Mouse (Mus musculus): ENCODE results near the gene Ppfibp1. TPM values are rescaled to one million over a fixed set of nuclear protein-coding genes. Genes with fewer than 3 reads are reported as not detected.

The Ppfibp1 gene
- polyA plus RNA-seq, 1 experiment from 2014 or later, result 25.0 TPM

DNA sequence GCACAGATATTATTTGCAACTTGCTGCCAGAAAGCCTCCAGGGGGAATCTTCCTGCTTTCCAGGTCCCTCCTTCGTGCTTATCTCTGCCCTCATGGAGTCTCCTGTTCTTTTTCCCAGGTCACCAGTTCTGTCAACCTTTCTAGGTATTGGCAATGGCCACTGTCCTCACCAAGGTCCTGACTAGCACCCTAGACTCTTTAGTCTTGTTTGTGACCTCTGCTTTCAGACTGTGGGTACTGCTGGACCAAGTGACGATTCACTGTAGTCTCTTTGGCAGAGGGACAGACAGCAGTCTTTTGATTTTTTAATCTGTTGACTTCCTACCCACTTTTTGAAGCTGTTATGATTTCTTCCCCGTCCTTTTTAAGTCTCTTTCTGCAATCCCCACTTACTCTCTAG lies 39.8 kb downstream of the Ppfibp1 start:
- no peak overlapping the region for H3K4me2 ChIP-seq (replicated peaks)
- no peak overlapping the region for H3K27ac ChIP-seq (replicated peaks)
- H3K36me3 ChIP-seq, result no peaks in the 10 kb centered on the region
- ATAC-seq (ENCODE audit: low FRiP score, low read depth), result no peak
- 52% methylated on average over 3 of the region's 3 CpGs for WGBS
- H3K9me3 ChIP-seq, result no peaks in the 10 kb centered on the region
- H3K4me3 ChIP-seq, result no peak overlapping the region
- 0 out of 2 replicates have a peak, but pooled peaks cover 6% of the 10 kb centered on the region for H3K4me1 ChIP-seq
- H3K9ac ChIP-seq (replicated peaks), result no peak overlapping the region
- H3K27me3 ChIP-seq, result no peaks in the 10 kb centered on the region

DNA sequence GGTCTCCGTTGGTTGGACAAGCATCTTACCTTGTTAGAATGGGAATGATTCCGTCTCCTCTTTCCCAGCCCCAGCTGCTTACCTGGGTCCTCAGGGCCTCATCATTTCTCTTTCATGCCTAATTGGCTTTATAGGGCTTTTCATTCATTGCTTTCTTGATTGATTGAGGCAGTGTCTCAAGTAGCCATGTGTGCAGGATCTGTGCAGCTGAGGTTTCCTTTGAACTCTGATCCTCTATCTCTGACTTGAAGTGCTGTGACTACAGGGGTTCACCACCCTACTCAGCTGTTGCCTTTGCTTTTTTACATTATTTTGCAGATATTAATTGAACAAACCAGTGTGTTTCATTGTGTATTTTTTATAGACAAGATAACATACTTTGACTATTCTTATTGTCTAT lies 40.7 kb downstream of the Ppfibp1 start:
- Histone ChIP-seq H3K36me3 (no peaks in the 10 kb centered on the region), H3K27me3 (no peaks in the 10 kb centered on the region), H3K9ac (replicated peaks) (no peak overlapping the region), H3K4me2 (replicated peaks) (no peak overlapping the region), H3K27ac (replicated peaks) (no peak overlapping the region), H3K9me3 (no peaks in the 10 kb centered on the region), H3K4me3 (no peak overlapping the region), H3K4me1 (0 out of 2 replicates have a peak, but pooled peaks cover 6% of the 10 kb centered on the region)
- no peak; the same call in 1 of the 2 replicates for ATAC-seq (ENCODE audit: low FRiP score, low read depth)
- WGBS, result 68% methylated on average over 2 of the region's 2 CpGs

DNA sequence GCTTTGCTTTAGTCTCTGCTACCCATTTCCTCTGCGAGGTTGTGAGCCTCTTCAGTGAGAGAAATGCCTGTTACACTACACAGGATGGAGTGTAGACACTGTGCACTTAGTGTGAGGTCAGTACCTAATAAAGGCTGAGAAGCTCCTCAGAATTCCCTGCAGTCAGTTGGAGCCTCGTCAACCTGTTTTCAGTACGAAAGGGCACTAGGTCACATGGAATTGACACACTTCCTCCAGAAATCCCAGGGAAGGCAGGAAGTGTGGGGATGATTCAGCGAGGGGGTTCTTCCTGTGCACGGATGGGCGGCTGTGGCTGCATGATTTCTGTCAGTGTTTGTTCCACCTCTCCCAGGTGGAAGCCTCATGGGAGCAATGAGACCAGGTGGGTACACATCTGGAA lies 44.8 kb downstream of the Ppfibp1 start:
- Histone ChIP-seq H3K36me3 (no peaks in the 10 kb centered on the region), H3K27me3 (no peaks in the 10 kb centered on the region), H3K9me3 (no peaks in the 10 kb centered on the region), H3K9ac (replicated peaks) (no peak overlapping the region), H3K27ac (replicated peaks) (no peak overlapping the region), H3K4me2 (replicated peaks) (no peak overlapping the region), H3K4me1 (0 out of 2 replicates have a peak, but pooled peaks cover 6% of the 10 kb centered on the region), H3K4me3 (no peak overlapping the region)
- ATAC-seq (ENCODE audit: low FRiP score, low read depth), result no peak
- WGBS, result 67% methylated on average over 6 of the region's 6 CpGs

DNA sequence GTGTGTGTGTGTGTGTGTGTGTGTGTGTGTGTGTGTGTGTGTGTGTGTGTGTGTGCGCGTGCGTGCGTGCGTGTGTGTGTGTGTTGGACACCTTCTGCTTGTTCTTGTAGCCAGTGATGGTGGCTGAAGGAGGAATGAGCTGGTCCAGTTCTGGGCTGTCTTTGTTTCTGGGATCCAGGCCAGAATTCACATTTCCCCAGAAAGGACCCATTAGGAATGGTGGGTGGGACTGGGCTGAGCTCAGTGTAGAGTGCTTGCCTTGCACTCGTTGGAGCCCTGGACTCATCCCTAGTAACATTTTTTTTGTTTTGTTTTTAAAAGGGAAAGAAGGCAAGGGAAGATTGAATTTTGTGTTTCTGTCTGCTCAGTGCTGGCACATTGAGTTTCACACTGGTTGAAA lies 47.7 kb downstream of the Ppfibp1 start:
- Histone ChIP-seq H3K4me3 (no peak overlapping the region), H3K36me3 (no peaks in the 10 kb centered on the region), H3K4me2 (replicated peaks) (no peak overlapping the region), H3K9ac (replicated peaks) (no peak overlapping the region), H3K27me3 (no peaks in the 10 kb centered on the region), H3K9me3 (no peaks in the 10 kb centered on the region), H3K4me1 (no peaks in the 10 kb centered on the region), H3K27ac (replicated peaks) (no peak overlapping the region)
- 75% methylated on average over 5 of the region's 6 CpGs for WGBS
- ATAC-seq (ENCODE audit: low FRiP score, low read depth), result no peak

DNA sequence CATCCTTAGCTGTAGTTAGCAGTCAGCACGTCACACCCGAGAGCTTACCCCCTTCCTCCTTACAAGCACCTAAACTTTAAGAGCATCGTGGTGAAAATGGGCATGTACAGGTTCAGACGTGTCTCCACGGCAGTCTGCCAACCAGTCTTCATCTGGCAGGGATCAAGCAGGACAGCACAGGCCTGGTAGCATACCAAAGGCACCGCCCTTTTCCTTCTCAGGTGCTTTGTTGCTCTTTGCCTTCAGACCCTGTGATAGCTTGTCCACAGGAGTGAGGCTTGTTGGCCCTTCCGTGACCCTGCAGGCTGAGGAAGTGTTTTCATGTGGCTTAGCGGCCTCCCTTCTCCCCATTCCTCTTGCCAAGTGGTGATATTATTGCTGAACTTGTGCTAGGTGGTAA lies 50.7 kb downstream of the Ppfibp1 start:
- Histone ChIP-seq H3K36me3 (no peaks in the 10 kb centered on the region), H3K27me3 (no peaks in the 10 kb centered on the region), H3K4me3 (no peak overlapping the region), H3K4me1 (no peaks in the 10 kb centered on the region), H3K9ac (replicated peaks) (no peak overlapping the region), H3K27ac (replicated peaks) (no peak overlapping the region), H3K4me2 (replicated peaks) (no peak overlapping the region), H3K9me3 (no peaks in the 10 kb centered on the region)
- 89% methylated on average over 8 of the region's 8 CpGs for WGBS
- no peak for ATAC-seq (ENCODE audit: low FRiP score, low read depth)

DNA sequence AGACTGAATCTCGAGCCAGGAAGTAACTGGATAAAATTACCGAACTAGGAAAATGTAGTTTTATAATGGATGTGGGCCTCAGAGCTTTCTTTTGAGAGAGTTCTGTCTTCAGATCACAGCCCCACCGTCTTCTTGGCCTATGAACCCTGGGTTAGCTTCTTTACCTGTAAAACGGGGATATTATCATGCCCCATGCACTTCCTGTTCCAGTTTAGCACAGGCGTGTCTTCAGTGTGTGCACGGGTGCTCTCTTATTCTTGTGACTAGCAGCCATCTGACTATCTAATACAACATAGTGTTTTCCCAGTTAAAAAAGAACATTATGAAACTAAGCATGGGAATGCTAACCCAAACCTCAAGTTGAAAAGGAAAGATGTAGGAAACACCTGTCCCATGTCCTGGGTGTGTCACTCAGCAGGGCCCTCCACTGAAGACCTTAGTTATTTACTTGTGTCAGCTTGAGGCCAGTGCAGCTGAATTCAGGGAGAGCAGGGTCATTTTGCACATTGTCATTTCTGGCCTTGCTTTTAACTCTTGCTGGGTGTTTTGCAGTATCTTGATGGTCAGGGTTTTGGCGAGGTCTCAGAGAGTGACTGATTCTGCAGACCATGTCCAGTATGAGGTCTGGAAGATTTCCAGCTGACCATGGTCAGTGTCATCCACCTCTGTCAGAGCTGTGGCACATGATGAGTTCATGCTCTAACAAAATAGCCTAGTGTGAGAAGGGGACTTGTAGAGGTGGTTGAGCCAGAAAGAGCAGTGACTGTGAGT lies 53.4 kb downstream of the Ppfibp1 start:
- 85% methylated on average over 7 of the region's 7 CpGs for WGBS
- no peak overlapping the region for H3K9ac ChIP-seq (replicated peaks)
- no peaks in the 10 kb centered on the region for H3K36me3 ChIP-seq
- H3K4me1 ChIP-seq, result no peaks in the 10 kb centered on the region
- no peak for ATAC-seq (ENCODE audit: low FRiP score, low read depth)
- H3K4me3 ChIP-seq, result no peak overlapping the region
- H3K9me3 ChIP-seq, result no peaks in the 10 kb centered on the region
- no peak overlapping the region for H3K27ac ChIP-seq (replicated peaks)
- H3K4me2 ChIP-seq (replicated peaks), result no peak overlapping the region
- no peaks in the 10 kb centered on the region for H3K27me3 ChIP-seq

DNA sequence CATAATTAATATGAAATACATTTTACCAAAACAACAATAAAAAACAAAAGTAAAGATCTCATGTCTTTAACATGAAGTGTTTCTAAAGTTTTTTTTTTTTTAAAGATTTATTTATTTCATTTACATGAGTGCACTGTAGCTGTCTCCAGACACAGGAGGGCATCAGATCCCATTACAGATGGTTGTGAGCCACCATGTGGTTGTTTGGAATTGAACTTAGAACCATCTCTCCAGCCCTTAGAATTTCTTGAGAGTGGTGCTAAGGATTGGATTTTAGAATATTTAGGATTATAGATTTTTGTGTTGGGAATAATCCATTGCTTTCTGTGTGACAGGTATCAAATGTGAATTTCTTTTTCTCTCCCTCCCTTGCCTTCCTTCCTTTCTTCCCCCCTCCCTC lies 55.7 kb downstream of the Ppfibp1 start:
- no peak for ATAC-seq (ENCODE audit: low FRiP score, low read depth)
- H3K36me3 ChIP-seq, result no peaks in the 10 kb centered on the region
- H3K4me1 ChIP-seq, result no peaks in the 10 kb centered on the region

DNA sequence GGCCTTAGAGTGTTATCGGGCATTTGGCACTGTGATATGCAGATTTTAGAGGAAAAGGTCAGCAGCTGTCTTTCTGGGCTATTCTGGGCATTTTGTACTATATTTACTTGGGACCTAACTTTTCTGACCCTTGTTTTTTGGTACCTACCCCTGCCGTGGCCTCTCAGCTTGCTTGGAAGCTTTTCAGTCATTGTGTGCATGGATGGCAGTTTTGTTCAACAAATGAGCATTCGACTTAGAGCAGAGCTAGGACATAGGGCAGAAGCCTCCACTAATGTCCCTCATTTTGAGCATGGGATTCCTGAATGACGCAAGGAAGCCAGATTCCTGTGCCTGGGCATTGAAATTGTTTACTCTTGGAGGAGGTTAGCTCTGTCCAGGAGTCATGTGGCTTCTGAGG lies 56.5 kb downstream of the Ppfibp1 start:
- H3K9me3 ChIP-seq, result no peaks in the 10 kb centered on the region
- no peak for ATAC-seq (ENCODE audit: low FRiP score, low read depth)
- no peaks in the 10 kb centered on the region for H3K36me3 ChIP-seq
- H3K4me1 ChIP-seq, result 0 out of 2 replicates have a peak, but pooled peaks cover under 1% of the 10 kb centered on the region
- no peak overlapping the region for H3K27ac ChIP-seq (replicated peaks)
- WGBS, result 62% methylated on average over 4 of the region's 4 CpGs
- H3K27me3 ChIP-seq, result 0 out of 2 replicates have a peak, but pooled peaks cover 5% of the 10 kb centered on the region
- H3K4me2 ChIP-seq (replicated peaks), result no peak overlapping the region
- H3K4me3 ChIP-seq, result no peak overlapping the region
- H3K9ac ChIP-seq (replicated peaks), result no peak overlapping the region

More for the DNA sequence above, 55.7 kb downstream of the Ppfibp1 start:
- Histone ChIP-seq H3K9ac (replicated peaks) (no peak overlapping the region), H3K27me3 (0 out of 2 replicates have a peak, but pooled peaks cover 5% of the 10 kb centered on the region), H3K9me3 (no peaks in the 10 kb centered on the region), H3K4me2 (replicated peaks) (no peak overlapping the region), H3K27ac (replicated peaks) (no peak overlapping the region), H3K4me3 (no peak overlapping the region)

DNA sequence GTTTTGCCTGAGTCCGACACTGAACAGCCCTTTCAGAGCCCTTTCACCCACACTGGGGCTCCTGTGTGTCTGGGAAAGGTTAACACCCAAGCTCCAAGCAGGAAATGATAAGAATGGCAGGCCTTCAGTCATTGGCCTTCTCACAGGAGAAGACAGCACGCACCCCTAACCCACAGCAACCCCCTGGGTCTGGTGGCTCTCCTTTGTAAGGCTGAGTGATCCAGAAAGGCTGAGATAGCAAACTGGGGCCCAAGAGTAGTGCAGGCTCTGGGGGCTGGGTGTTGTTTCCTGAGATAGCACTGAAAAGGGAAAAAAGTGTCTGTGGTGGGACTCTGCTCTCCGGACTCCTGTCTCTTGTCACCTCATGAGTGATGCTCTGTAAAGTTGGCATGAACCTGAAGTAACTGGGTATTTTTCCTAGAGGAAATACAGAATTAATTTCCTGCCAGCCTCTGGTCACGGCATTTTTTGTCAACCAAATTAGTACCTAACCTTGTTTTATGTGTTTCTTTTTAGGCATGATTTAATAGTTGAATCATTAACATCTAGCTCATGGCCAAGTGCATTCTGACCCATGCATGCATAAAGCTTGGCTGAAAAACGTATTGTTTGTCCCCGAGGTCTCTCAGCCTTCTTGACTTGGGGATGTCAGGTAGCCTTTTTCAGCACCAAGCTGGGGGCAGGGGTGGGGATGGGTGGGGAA lies 58.2 kb downstream of the Ppfibp1 start:
- WGBS, result 82% methylated on average over 6 of the region's 6 CpGs
- no peak for ATAC-seq (ENCODE audit: low FRiP score, low read depth)
- H3K4me2 ChIP-seq (replicated peaks), result no peak overlapping the region
- H3K9ac ChIP-seq (replicated peaks), result no peak overlapping the region
- H3K27me3 ChIP-seq, result 0 out of 2 replicates have a peak, but pooled peaks cover 5% of the 10 kb centered on the region
- no peak overlapping the region for H3K27ac ChIP-seq (replicated peaks)
- H3K4me3 ChIP-seq, result no peak overlapping the region
- no peaks in the 10 kb centered on the region for H3K36me3 ChIP-seq
- H3K9me3 ChIP-seq, result no peaks in the 10 kb centered on the region
- peaks cover 10% of the 10 kb centered on the region for H3K4me1 ChIP-seq

DNA sequence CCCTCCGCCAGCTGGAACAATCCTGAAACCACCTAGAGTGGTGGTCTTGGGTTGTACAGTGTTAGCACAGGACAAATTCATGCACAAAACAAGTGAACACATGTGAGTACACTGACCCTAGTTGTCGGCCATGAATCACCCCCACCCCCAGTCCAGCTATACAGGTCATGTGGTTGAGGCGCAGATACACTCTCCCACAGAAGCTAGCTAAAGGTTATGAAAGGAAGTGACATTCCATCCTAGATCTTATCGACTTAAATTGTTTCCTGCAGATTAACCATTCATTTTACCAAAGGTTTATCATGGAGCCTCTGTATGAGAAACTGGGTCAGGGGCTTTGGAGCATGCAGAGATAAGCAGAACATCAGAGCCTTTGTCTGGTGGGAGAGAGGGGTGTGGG lies 58.9 kb downstream of the Ppfibp1 start:
- H3K4me2 ChIP-seq (replicated peaks), result no peak overlapping the region

DNA sequence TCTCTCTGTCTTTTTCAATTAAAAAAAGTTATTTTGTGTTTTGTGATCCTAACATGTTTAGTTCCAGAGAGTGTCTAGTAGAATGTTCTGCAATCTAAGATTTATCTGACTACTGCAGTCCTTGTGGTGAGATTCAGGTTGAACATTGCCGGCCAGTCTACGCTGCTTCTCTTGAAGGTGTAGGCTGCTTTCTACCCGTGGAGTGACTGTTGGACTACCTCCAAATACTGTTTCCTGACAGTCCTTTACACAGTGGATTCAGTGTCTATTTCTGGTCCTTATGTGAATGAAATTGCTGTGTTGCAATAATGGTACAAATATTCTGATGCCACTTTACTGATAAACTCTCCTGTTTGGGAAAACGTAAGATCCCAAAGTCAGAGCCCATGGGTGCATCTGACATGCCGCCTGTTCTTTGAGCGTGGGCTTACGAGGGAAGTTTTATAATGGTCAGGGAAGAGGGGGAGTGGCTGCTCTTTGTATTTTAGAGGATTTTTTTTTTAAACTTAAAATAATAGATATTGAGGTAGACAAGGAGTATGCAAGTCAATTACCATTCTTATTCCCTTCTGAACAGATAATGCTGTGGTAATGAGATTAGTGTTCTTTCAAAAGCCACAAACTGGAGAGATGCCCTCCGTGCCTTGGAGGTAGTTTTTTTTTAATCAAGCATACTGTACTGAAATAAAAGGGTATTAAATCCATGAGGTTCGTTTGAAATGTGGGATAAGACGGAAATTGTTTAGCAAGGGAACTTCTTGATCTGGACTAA lies 61.6 kb downstream of the Ppfibp1 start:
- Histone ChIP-seq H3K4me3 (no peak overlapping the region), H3K36me3 (no peaks in the 10 kb centered on the region), H3K9me3 (no peaks in the 10 kb centered on the region), H3K4me1 (peaks cover 10% of the 10 kb centered on the region), H3K27me3 (0 out of 2 replicates have a peak, but pooled peaks cover 5% of the 10 kb centered on the region), H3K4me2 (replicated peaks) (no peak overlapping the region), H3K27ac (replicated peaks) (no peak overlapping the region), H3K9ac (replicated peaks) (no peak overlapping the region)
- ATAC-seq (ENCODE audit: low FRiP score, low read depth), result no peak
- WGBS, result 36% methylated on average over 10 of the region's 10 CpGs

More for the DNA sequence above, 58.9 kb downstream of the Ppfibp1 start:
- Histone ChIP-seq H3K27me3 (0 out of 2 replicates have a peak, but pooled peaks cover 5% of the 10 kb centered on the region), H3K9me3 (no peaks in the 10 kb centered on the region), H3K36me3 (no peaks in the 10 kb centered on the region), H3K4me1 (peaks cover 10% of the 10 kb centered on the region), H3K4me3 (no peak overlapping the region), H3K9ac (replicated peaks) (no peak overlapping the region), H3K27ac (replicated peaks) (no peak overlapping the region)
- WGBS, result 77% methylated on average over 4 of the region's 4 CpGs
- ATAC-seq (ENCODE audit: low FRiP score, low read depth), result no peak

DNA sequence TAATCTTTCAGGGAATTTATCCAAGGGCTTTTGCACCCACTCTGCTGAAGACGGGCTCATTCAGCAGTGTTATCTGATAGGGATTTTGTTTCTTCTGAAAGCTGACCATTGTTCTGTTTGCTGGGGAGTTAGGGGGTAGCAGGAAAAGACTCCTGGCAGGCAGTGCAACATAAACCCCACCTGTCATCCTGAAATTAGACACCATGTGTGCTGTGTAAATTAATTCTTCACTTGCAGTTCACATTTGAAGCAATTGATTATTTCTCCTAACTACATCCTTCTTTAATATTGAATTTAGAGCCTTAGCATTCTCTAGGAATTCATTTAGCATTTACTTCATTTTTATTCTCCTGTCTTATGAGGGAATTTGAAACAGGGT lies 62.2 kb downstream of the Ppfibp1 start:
- Histone ChIP-seq H3K4me3 (no peak overlapping the region), H3K27ac (replicated peaks) (no peak overlapping the region), H3K36me3 (no peaks in the 10 kb centered on the region), H3K9me3 (no peaks in the 10 kb centered on the region), H3K27me3 (0 out of 2 replicates have a peak, but pooled peaks cover 5% of the 10 kb centered on the region), H3K9ac (replicated peaks) (no peak overlapping the region), H3K4me1 (peaks cover 11% of the 10 kb centered on the region), H3K4me2 (replicated peaks) (no peak overlapping the region)
- WGBS, result 3% methylated on average over 1 of the region's 1 CpGs
- ATAC-seq (ENCODE audit: low FRiP score, low read depth), result no peak
